Mouse (Mus musculus): ENCODE results near the gene Gbf1. TPM values are rescaled to one million over a fixed set of nuclear protein-coding genes. Genes with fewer than 3 reads are reported as not detected.
A peak's percentile ranks its signal among the peaks of the same experiment; 100 is the strongest.
"Not testable (repeated sequence)": the region's sequence is repeated elsewhere in the genome, so short reads cannot be mapped to it uniquely, and the experiment has no call there.

The Gbf1 gene
- total RNA-seq, 2 experiments from 2014 or later: 60.6 to 77.4 TPM

DNA sequence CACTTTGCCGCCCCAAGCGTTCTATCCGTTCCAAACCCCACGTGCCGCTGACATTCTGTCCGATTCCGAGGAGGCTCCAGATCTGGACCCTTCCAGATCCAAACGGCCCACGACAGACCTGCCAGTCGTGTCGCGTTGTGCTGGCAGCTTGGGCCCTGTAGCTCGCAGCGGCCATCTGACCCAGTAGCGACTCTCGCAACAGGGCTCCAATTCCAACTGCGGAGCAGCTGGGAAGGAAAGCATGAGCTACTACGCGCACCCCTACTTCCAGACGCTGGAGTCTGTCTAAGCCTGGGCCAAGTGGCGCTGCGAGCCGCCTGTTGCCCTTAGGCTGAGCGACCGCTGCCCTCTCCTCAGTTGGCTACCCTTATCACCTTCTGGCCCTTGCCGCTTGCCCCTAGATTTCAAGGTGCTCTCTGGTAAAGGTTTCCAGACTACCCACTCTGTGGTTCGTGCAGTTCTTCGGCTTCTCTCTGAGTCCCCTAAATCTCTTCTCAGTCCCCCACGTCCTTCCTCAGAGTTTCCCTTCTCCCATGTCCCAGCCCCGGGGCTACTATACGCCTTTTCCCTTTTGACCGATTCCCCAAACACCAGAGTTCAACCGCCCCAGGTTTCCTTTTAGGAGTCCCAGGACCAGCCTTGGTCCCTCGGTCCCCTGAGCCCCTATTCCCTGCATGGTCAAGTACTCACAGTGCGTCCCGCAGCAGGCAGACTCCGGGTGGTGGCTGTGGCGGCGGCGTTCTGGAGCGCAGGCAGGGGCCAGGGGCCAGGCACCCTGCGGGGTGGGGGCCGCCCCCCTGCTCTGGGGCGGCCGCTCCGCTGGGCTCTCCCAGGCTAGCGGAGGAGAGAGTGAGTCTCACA lies 4.6 kb upstream of the Gbf1 start, which contains the start of gene Pitx3:
TSS of gene Pitx3 (minus strand) at position 816 of the 861 bp plus-strand sequence.
- peak; percentile 40 to 44 for DNase-seq

GRCm38 (mm10) chr19:46148372-46148760 lies 3.9 kb upstream of the Gbf1 start:
- DNase-seq: peak; percentile 92 to 96

- DNase-seq: no peak
These were observed 3.2 kb upstream of the Gbf1 start for GRCm38 (mm10) chr19:46149091-46149490.

DNA sequence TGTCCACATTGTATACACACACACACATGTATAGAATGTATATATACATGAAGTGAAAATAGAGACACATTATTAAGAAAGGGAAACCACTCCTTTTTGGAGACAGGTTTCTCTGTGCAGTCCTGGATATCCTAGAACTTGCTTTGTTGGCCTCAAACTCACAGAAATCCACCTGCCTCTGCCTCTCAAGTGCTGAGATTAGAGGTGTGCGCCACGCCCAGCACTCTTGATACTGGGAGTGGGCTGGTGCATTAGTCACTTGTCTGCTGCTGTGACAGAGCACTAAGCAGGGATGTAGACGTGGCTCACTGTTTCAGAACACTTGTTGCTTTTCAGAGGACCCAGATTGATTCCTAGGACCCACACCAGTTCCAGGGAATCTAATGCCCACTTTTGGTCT lies 13.6 kb downstream of the Gbf1 start:
- no peak for DNase-seq

DNA sequence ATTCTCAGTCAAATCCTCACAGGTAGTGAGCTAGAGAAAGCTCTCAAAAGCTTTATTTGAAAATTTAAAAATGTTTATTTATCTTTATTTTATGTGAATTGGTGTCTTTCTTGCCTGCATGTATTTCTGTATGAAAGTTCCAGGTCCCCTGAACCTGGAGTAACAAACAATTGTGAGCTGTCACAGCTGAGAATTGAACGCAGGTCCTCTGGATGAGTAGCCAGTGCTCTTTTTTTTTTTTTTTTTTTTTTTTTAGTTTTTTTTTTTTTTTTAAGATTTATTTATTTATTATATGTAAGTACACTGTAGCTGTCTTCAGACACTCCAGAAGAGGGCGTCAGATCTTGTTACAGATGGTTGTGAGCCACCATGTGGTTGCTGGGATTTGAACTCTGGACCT lies 14.9 kb downstream of the Gbf1 start:
- not testable (repeated sequence) for DNase-seq

- DNase-seq: no peak
These were observed 17.1 kb downstream of the Gbf1 start for GRCm38 (mm10) chr19:46169396-46169795.

- DNase-seq: no peak
These were observed 17.6 kb downstream of the Gbf1 start for GRCm38 (mm10) chr19:46169913-46170312.

DNA sequence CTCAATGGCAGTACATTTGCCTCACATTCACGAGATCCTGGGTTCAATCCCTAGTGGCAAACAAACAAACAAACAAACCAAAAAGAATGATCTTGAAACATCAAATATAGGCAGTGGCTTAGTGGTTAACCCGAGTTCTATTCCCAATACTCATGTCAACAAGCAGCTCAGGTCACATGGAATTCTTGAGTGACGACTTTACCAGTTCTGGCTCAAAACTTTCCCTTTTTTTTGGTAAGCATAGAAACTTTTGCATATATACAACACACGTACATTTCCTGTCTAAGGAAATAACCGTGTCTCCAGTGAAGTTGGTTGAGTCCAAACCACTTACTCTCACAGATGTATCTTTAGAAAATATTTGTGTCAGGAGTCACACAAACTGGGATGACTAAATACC lies 20.2 kb downstream of the Gbf1 start:
- no peak for DNase-seq

DNA sequence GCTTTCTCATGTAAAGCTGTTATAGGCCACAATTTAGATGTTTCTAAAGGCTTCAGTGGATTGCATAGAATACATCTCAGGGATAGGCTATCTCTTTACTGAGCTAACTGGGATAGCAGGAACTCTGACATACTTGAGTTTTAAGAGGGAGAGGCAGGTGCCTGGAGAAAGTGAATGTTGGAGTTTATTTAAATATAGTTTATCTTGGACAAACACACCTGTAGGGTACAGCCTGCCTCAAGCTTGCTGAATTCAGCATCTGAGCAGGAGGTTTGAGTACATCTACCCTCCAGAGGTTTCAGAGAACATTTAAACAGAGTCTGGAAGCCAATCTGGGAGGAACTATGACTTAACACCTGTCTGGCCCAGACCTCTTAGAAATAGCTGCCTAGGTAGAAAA lies 22.9 kb downstream of the Gbf1 start:
- DNase-seq: no peak

GRCm38 (mm10) chr19:46177046-46177445 lies 24.7 kb downstream of the Gbf1 start:
- no peak for DNase-seq

DNA sequence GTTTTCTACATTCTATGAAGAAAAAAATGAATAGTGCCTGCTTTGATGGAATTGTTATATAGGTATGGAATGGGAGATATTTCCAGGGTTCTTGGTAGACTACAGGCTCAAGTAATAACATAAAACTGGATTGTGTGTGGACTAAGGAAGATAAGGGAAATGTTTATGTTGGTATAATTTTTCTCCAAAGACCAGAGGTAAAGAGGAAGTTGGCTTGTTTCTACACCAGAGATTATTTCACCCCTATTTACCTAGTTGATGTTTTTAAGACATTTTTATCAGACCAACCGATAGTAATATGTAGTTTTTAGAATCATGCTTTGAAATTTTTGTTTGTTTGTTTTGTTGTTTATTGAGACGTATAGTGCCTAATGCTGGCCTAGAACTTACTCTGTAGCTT lies 28.0 kb downstream of the Gbf1 start:
- DNase-seq: no peak

DNA sequence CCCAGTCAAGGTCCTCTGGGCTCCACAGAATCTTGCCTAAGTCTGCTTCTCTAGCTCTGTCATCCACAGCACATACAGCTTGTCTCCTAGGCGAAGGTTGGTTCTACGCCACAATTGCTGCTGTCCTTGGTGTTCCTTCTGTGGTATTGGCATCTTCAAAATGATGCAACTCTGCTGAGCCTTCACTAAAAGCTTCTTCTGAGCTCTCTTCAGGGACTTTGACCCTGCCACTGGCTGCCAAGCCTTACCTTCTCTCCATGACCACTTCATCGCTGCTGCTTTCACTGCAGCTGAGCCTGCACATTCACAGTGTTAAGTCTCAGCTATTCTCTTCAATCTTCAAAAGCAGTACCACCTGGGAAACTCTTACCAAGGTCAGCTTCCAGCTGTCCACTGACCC lies 29.9 kb downstream of the Gbf1 start:
- DNase-seq: peak; percentile 10 to 16

GRCm38 (mm10) chr19:46186611-46187010 lies 34.3 kb downstream of the Gbf1 start:
- DNase-seq: no peak

- DNase-seq: no peak
These were observed 34.9 kb downstream of the Gbf1 start for GRCm38 (mm10) chr19:46187203-46187602.

DNA sequence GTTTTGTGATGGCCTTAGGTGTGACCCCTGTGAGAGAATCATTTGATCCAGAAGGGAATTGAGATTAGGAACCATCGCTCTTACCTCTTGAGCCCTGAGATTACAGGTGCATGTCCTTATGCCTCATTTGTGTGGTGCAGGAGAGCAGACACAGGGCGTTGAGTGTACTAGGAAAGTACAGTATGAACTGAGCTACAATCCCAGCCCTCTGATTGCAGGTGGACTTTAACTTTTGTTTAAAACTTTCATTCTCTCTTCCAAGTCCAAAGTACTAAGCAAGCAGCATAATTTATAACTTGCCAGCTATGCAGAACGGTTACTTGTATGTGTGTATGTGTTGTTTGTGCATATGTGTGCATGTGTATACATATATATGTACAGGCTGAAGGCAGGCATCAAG lies 46.0 kb downstream of the Gbf1 start:
- DNase-seq: no peak

DNA sequence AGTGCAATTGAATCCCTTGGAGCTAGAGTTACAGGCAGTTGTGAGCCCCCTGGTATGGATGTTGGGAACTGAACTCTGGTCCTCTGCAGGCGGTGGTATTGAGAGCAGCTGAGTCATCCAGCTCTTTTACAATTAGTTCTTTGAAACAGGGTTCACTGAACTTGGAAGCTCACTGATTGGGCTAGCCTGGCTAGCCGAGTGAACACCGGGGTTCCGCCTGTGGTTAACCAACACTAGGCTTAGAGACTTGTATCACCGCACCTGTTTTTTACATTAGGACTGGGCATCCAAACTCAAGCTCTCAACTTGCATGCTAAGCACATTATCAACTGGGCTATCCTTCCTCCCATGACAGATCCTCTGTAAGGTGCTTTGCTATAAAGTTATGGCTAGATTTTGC lies 46.6 kb downstream of the Gbf1 start:
- DNase-seq: no peak

- DNase-seq: no peak
These were observed 51.9 kb downstream of the Gbf1 start for GRCm38 (mm10) chr19:46204166-46204565.

GRCm38 (mm10) chr19:46205680-46206079 lies 53.4 kb downstream of the Gbf1 start:
- no peak for DNase-seq

DNA sequence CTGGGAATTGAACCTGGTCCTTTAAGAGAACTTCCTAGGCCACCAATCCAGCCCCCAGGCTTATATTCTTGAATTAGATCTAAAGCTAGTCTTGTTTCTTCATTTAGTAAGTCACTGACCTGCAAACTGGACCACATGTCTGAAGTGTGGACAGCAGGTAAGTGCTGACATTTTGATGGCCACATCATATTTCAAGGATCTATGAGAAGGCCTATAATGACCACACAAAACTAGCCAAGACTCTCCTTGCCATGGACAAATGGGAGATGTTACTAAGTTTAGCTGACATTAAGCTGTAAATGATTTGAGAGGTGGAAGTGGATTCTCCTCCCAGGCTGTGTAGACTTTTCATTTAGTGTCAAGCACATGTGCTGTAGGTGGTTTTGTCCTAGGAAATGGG lies 58.6 kb downstream of the Gbf1 start:
- DNase-seq: no peak

DNA sequence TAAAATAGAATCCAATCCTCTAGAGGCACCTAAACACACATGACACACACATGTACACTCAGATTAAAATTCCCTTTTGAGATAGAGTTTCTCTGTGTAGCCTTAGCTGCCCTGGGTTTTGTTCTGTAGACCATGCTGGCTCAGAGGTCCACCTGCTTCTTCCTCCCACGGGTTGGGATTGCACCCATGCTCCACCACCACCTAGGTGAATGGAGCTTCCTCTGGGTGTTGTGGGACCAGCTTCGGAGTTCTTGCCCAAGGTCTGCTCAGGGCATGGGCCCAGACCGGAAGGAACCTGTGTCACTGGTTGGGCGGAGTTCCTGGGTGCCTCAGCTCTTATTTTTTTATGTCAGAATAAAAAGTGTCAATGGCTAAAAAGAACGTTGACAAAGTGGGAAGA lies 62.2 kb downstream of the Gbf1 start:
- no peak for DNase-seq

- DNase-seq: peak in 1 of 2 experiments; percentile 16
These were observed 63.1 kb downstream of the Gbf1 start for GRCm38 (mm10) chr19:46215401-46215800.

GRCm38 (mm10) chr19:46216716-46217115 lies 64.4 kb downstream of the Gbf1 start:
- DNase-seq: peak in 1 of 2 experiments; percentile 9

DNA sequence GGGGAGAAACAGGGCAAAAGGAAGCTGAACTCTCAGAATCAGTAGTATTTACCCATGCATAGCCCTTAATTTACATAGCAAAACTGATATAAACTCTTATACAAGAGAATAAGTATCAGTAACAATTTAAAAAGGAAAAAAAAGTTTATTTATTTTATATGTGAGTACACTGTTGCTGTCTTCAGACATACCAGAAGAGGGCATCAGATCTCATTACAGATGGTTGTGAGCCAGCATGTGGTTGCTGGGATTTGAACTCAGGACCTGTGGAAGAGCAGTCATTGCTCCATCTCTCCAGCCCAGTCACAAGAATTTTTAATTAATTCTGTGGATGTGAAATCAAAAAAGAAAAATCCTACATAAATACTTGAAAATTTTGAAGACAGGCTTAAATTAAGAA lies 65.0 kb downstream of the Gbf1 start:
- not testable (repeated sequence) for DNase-seq

GRCm38 (mm10) chr19:46220116-46220515 lies 67.8 kb downstream of the Gbf1 start:
- no peak for DNase-seq

Measured in adrenal gland, postnatal 36 days (tissue).